Mouse (Mus musculus) G1E (cell line): ENCODE measurements around the gene Katnbl1. TPM values are rescaled to one million over a fixed set of nuclear protein-coding genes. Genes with fewer than 3 reads are reported as not detected.
"Not testable (repeated sequence)": the region's sequence is repeated elsewhere in the genome, so short reads cannot be mapped to it uniquely, and the experiment has no call there.

ENCODE experiments used
- ATAC-seq: 2 replicates; pipeline ENCODE4 v1.8.0; 2016; ENCODE audit warnings: mild to moderate bottlenecking; ENCODE audit not compliant: insufficient number of reproducible peaks, poor library complexity, low FRiP score, severe bottlenecking; ENCODE audit errors: extremely low read depth
- DNase-seq: peaks from one replicate; pipeline ENCODE4 v3.0.0; 2012; ENCODE audit warnings: low spot score
- H3K27me3 ChIP-seq: 2 replicates; pipeline ENCODE4 v1.6.1; 2012; ENCODE audit warnings: mild to moderate bottlenecking, low read length, inconsistent platforms; ENCODE audit not compliant: insufficient read depth
- H3K36me3 ChIP-seq: replicated peaks from 2 replicates; pipeline ENCODE3; 2012; ENCODE audit warnings: mild to moderate bottlenecking, inconsistent platforms
- H3K4me1 ChIP-seq: 2 replicates; pipeline ENCODE4 v1.6.1; 2012; ENCODE audit warnings: low read depth, low read length, inconsistent platforms, mixed read lengths; ENCODE audit not compliant: insufficient read depth
- H3K4me3 ChIP-seq: 2 replicates; pipeline ENCODE4 v1.5.1; 2012; ENCODE audit warnings: low read depth, mild to moderate bottlenecking, inconsistent platforms, low read length, moderate library complexity, mixed read lengths
- H3K9me3 ChIP-seq: replicated peaks from 2 replicates; pipeline ENCODE4 v1.6.1; 2012; ENCODE audit warnings: inconsistent platforms
- CTCF ChIP-seq: IDR thresholded peaks from 2 replicates; pipeline ENCODE4 v1.5.1; 2012; ENCODE audit warnings: low read depth, low read length, inconsistent platforms, mixed read lengths
- GATA1 ChIP-seq: IDR thresholded peaks from 2 replicates; pipeline ENCODE4 v1.6.1; 2012; ENCODE audit warnings: borderline replicate concordance, low read length, inconsistent platforms, mixed read lengths
- GATA2 ChIP-seq: IDR thresholded peaks from 2 replicates; pipeline ENCODE4 v1.6.1; 2012; ENCODE audit warnings: low read depth, low read length, inconsistent platforms, borderline replicate concordance
- POLR2AphosphoS5 ChIP-seq: IDR thresholded peaks from 2 replicates; pipeline ENCODE4 v1.6.1; 2012; ENCODE audit warnings: low read depth, low read length, inconsistent platforms; ENCODE audit not compliant: insufficient replicate concordance
- TAL1 ChIP-seq: conservative IDR thresholded peaks from 2 replicates; pipeline ENCODE4 v1.6.1; 2012; ENCODE audit warnings: low read depth, low read length, inconsistent platforms, mixed read lengths
- polyA plus RNA-seq: library from polyadenylated mRNA; stranded (reverse); fragments of >175 nt; gene quantifications from 2 replicates; pipeline ENCODE4 v1.2.3, GENCODE M21; 2012
- total RNA-seq, 2 experiments: library from RNA; stranded (forward) in 1 of 2; stranded (reverse) in 1 of 2; fragments of 200-1000 nt in 1 of 2; fragments of >200 nt in 1 of 2; fragmentation: Nextera tagmentation in 1 of 2; gene quantifications; 2 replicates each; pipeline ENCODE4 v1.2.3; 2014 to 2017

The Katnbl1 gene
- total and polyA plus RNA-seq, 3 experiments, result 6.8 to 34.2 (median 28.4) TPM

GRCm38 (mm10) chr2:112448510-112449059 lies 69.6 kb downstream of the Katnbl1 start:
- Histone ChIP-seq H3K4me1 (peaks cover 19% of the 10 kb centered on the region), H3K27me3 (no peaks in the 10 kb centered on the region), H3K36me3 (no peaks in the 10 kb centered on the region), H3K9me3 (no peaks in the 10 kb centered on the region), H3K4me3 (no peak overlapping the region)
- no peak for DNase-seq
- TF ChIP-seq TAL1 (no peak), CTCF (no peak), GATA2 (no peak), GATA1 (no peak), POLR2AphosphoS5 (no peak)
- no peak for ATAC-seq

DNA sequence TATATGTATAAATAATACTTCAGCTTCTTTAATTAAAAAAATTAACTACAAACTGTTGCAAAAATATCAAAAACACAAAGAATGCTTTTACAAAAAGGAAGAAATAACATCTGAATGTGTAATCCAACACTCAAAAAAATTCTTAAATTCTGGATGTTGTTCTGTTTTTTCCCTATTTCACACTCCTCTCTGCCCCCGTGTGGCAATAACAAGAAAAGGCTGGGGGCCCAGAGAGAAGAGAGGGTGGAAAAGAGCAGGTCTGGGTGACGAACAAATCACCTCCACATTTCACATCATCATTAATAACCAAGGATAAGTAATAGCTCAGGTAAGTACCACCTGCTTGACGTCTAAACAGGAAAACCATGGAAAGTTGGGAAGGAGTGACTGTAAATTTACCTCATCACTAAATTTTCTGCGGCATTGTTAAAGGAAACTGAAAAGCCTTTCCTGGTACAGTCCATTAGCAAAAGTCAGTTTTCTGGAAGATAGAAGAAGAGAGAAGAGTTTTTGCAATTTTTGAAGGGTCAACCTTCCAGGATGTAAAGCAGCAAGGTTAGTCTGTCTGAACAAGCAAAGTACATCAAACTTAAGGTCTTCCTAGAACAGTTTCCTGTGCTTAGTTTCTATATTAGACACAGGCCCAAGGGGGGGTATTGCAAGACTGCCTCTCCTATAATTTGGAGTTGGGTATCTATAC lies 70.7 kb downstream of the Katnbl1 start:
- DNase-seq (peak; percentile 6), ATAC-seq (0 out of 2 replicates have a peak, but pooled peaks have one; percentile 50)
- TF ChIP-seq TAL1 (no peak), GATA1 (no peak), CTCF (no peak), POLR2AphosphoS5 (no peak), GATA2 (no peak)

GRCm38 (mm10) chr2:112452513-112452912 lies 73.5 kb downstream of the Katnbl1 start:
- H3K4me1 ChIP-seq, result peaks cover 29% of the 10 kb centered on the region
- H3K27me3 ChIP-seq, H3K9me3 ChIP-seq, DNase-seq, H3K36me3 ChIP-seq, H3K4me3 ChIP-seq, ATAC-seq: not testable (repeated sequence)

More for the DNA sequence above, 70.7 kb downstream of the Katnbl1 start:
- no peak overlapping the region for H3K4me3 ChIP-seq
- H3K9me3 ChIP-seq, result no peaks in the 10 kb centered on the region
- peaks cover 23% of the 10 kb centered on the region for H3K4me1 ChIP-seq
- no peaks in the 10 kb centered on the region for H3K36me3 ChIP-seq
- no peaks in the 10 kb centered on the region for H3K27me3 ChIP-seq

DNA sequence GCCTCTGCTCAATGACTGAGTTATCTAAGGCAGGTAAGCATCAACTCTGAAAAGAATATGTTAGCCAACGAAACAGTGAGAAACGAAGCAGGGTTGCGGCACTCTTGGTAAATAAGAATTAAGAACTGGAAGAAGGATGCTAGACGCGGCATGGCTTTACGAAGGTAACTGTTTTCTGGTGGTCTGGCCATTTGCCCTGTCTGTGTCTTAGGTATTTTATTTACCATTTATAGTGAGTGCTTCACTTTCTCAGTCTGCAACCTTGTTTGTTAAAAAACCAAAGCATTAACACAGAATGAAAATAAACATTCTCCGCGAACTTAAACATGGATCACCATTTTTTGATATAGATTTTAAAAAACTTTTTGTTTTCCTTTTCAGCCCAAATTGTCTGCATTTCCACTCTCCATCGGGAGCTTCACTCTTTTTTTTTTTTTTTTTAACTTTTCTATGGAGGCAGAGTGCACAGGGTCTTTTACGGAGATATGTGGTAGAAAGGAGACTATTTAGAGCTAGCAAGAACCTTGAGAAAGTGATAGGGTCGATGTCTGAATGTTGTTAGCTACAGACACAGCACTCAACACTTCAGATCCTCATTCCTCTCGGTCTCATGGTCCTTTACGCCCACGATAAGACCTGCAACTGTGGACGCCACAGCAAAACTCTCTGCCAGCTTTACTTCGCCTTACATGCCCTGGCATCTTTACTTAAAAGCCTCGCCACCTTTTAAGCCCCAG lies 75.3 kb downstream of the Katnbl1 start:
- ATAC-seq (peak; percentile 11; the same call in 1 of the 2 replicates), DNase-seq (no peak)
- H3K27me3 ChIP-seq, result no peaks in the 10 kb centered on the region
- H3K4me1 ChIP-seq, result peaks cover 33% of the 10 kb centered on the region
- H3K9me3 ChIP-seq, result no peaks in the 10 kb centered on the region
- H3K4me3 ChIP-seq, result peak overlapping the region; percentile 86
- TF ChIP-seq GATA1, result no peak
- TF ChIP-seq CTCF, result no peak
- no peak for TF ChIP-seq TAL1
- TF ChIP-seq POLR2AphosphoS5, result no peak
- no peak for TF ChIP-seq GATA2
- H3K36me3 ChIP-seq, result peaks cover 11% of the 10 kb centered on the region

DNA sequence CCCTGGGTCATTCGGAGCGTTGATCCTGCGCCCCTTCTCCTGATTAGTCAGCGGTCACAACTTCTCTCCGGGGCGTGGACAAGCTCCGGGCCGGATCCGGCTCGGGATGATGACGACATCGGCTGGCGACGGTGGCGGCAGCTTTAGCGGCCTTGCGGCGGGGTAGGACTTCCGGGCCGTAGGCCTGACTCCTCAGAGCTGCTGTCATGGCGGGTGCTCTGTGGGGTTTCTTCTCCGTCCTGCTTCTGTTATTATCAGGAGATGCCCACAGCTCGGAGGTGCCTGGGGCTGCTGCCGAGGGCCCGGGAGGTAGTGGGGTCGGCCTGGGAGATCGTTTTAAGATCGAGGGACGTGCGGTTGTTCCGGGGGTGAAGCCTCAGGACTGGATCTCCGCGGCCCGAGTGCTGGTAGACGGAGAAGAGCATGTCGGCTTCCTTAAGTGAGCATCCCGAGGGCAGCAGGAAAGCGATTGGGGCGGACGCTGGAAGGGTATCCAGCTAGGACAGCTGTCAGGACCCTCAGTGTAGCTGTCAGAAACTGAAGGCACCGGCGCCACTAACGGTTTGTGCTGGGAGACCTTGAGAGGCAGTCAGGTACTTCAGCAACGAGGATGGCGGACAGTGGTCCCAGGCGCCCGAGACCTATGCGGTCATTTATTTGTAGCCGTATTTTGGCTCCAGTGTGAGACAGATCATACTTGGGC lies 76.0 kb downstream of the Katnbl1 start, which contains the start of gene Emc7:
Gene Emc7 (plus strand): TSS at position 136 of the 703 bp plus-strand sequence.
- peak within 1 kb of the TSS; percentile 86 for H3K4me3 ChIP-seq
- ATAC-seq (peak; percentile 91), DNase-seq (peak; percentile 81)
- H3K27me3 ChIP-seq, result no peaks in the 10 kb centered on the region
- H3K36me3 ChIP-seq, result peaks cover 15% of the 10 kb centered on the region
- H3K4me1 ChIP-seq, result peaks cover 28% of the 10 kb centered on the region
- TF ChIP-seq GATA2 (no peak), POLR2AphosphoS5 (no peak), CTCF (no peak)
- no peaks in the 10 kb centered on the region for H3K9me3 ChIP-seq

DNA sequence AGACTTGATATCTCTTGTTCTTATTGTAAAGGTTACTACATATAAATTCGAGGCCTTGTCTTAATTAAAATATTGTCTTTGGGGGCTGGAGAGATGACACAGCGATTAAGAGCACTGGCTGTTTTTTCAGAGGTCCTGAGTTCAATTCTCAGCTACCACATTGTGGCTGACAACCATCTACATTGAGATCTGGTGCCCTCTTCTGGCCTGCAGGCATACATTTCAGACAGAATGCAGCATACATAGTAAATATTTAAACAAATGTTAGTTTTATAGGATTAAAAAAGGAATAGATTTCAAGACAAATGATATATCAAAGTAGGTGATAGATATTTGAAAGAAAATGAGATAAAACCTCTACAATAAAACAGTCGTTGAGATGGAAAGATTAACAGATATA lies 81.5 kb downstream of the Katnbl1 start:
- TF ChIP-seq GATA1 (no peak), CTCF (no peak), TAL1 (no peak), GATA2 (no peak), POLR2AphosphoS5 (no peak)
- H3K9me3 ChIP-seq, result no peaks in the 10 kb centered on the region
- ATAC-seq, result no peak
- no peaks in the 10 kb centered on the region for H3K27me3 ChIP-seq
- DNase-seq, result no peak
- peaks cover 14% of the 10 kb centered on the region; the same call in 1 of the 2 replicates for H3K4me1 ChIP-seq
- H3K36me3 ChIP-seq, result peaks cover 51% of the 10 kb centered on the region
- no peak overlapping the region for H3K4me3 ChIP-seq

Other genes with a start within 250 kb of the Katnbl1 start
- gene Olfr1316, start 244.2 kb upstream of the Katnbl1 start, total RNA-seq (2014; fragmentation: Nextera tagmentation), result not detected in 2 replicates
- gene Olfr1316, start 244.2 kb upstream of the Katnbl1 start, total RNA-seq (2017), result 0.06 and 0.11 TPM in 2 replicates
- gene Olfr1316, start 244.2 kb upstream of the Katnbl1 start, polyA plus RNA-seq, result not detected in 2 replicates
- gene Olfr1317, start 238.9 kb upstream of the Katnbl1 start, total RNA-seq (2014; fragmentation: Nextera tagmentation), result not detected in 2 replicates
- gene Olfr1317, start 238.9 kb upstream of the Katnbl1 start, total RNA-seq (2017), result 0.12 TPM in 1 of 2 replicates, not detected in the other
- not detected in 2 replicates for gene Olfr1317, start 238.9 kb upstream of the Katnbl1 start, polyA plus RNA-seq
- gene Olfr1318, start 225.0 kb upstream of the Katnbl1 start, total RNA-seq (2014; fragmentation: Nextera tagmentation), result not detected in 2 replicates
- 0.12 and 0.16 TPM in 2 replicates for gene Olfr1318, start 225.0 kb upstream of the Katnbl1 start, total RNA-seq (2017)
- not detected in 2 replicates for gene Olfr1318, start 225.0 kb upstream of the Katnbl1 start, polyA plus RNA-seq
- gene Lpcat4, start 139.7 kb upstream of the Katnbl1 start, total RNA-seq (2014; fragmentation: Nextera tagmentation), result 20.2 and 24.4 TPM in 2 replicates
- gene Lpcat4, start 139.7 kb upstream of the Katnbl1 start, total RNA-seq (2017), result 2.4 and 3.0 TPM in 2 replicates
- 52.9 and 54.2 TPM in 2 replicates for gene Lpcat4, start 139.7 kb upstream of the Katnbl1 start, polyA plus RNA-seq
- gene Nutm1, start 119.9 kb upstream of the Katnbl1 start, total RNA-seq (2014; fragmentation: Nextera tagmentation), result not detected in 2 replicates
- gene Nutm1, start 119.9 kb upstream of the Katnbl1 start, total RNA-seq (2017), result 0.11 and 0.17 TPM in 2 replicates
- gene Nutm1, start 119.9 kb upstream of the Katnbl1 start, polyA plus RNA-seq, result 0.04 TPM in 1 of 2 replicates, not detected in the other
- 53.1 and 66.1 TPM in 2 replicates for gene Nop10, start 117.3 kb upstream of the Katnbl1 start, total RNA-seq (2014; fragmentation: Nextera tagmentation)
- gene Nop10, start 117.3 kb upstream of the Katnbl1 start, total RNA-seq (2017), result 240 and 329 TPM in 2 replicates
- 34.4 and 34.5 TPM in 2 replicates for gene Nop10, start 117.3 kb upstream of the Katnbl1 start, polyA plus RNA-seq
- 55.2 and 55.9 TPM in 2 replicates for gene Slc12a6, start 113.4 kb upstream of the Katnbl1 start, total RNA-seq (2014; fragmentation: Nextera tagmentation)
- gene Slc12a6, start 113.4 kb upstream of the Katnbl1 start, total RNA-seq (2017), result 46.6 and 50.5 TPM in 2 replicates
- gene Slc12a6, start 113.4 kb upstream of the Katnbl1 start, polyA plus RNA-seq, result 3.3 and 4.2 TPM in 2 replicates
- not detected in 2 replicates for gene Gm21985, start 112.9 kb upstream of the Katnbl1 start, total RNA-seq (2014; fragmentation: Nextera tagmentation)
- gene Gm21985, start 112.9 kb upstream of the Katnbl1 start, total RNA-seq (2017), result 0.16 and 0.64 TPM in 2 replicates
- gene Gm21985, start 112.9 kb upstream of the Katnbl1 start, polyA plus RNA-seq, result not detected in 2 replicates
- gene Emc4, start 11.2 kb upstream of the Katnbl1 start, total RNA-seq (2014; fragmentation: Nextera tagmentation), result 111 and 115 TPM in 2 replicates
- 53.7 and 59.8 TPM in 2 replicates for gene Emc4, start 11.2 kb upstream of the Katnbl1 start, total RNA-seq (2017)
- 30.9 and 34.5 TPM in 2 replicates for gene Emc4, start 11.2 kb upstream of the Katnbl1 start, polyA plus RNA-seq
- gene Emc7, start 75.8 kb downstream of the Katnbl1 start, total RNA-seq (2014; fragmentation: Nextera tagmentation), result 14.4 and 15.0 TPM in 2 replicates
- 9.7 and 11.9 TPM in 2 replicates for gene Emc7, start 75.8 kb downstream of the Katnbl1 start, total RNA-seq (2017)
- gene Emc7, start 75.8 kb downstream of the Katnbl1 start, polyA plus RNA-seq, result 1.1 and 1.8 TPM in 2 replicates
- gene Chrm5, start 101.6 kb downstream of the Katnbl1 start, total RNA-seq (2014; fragmentation: Nextera tagmentation), result not detected in 2 replicates
- gene Chrm5, start 101.6 kb downstream of the Katnbl1 start, total RNA-seq (2017), result not detected in 2 replicates
- gene Chrm5, start 101.6 kb downstream of the Katnbl1 start, polyA plus RNA-seq, result not detected in 2 replicates
- gene Aven, start 113.8 kb downstream of the Katnbl1 start, total RNA-seq (2014; fragmentation: Nextera tagmentation), result 9.8 and 11.4 TPM in 2 replicates
- gene Aven, start 113.8 kb downstream of the Katnbl1 start, total RNA-seq (2017), result 25.5 and 29.7 TPM in 2 replicates
- 6.9 and 10.2 TPM in 2 replicates for gene Aven, start 113.8 kb downstream of the Katnbl1 start, polyA plus RNA-seq